Mouse (Mus musculus) heart, postnatal 0 days (tissue): Measurements from ENCODE around the gene A730061H03Rik.

Source experiments
- CTCF ChIP-seq: IDR thresholded peaks from 2 replicates; pipeline ENCODE4 v1.5.1; 2016; ENCODE audit warnings: antibody characterized with exemption, control low read depth, low read depth
- EP300 ChIP-seq: IDR thresholded peaks from 2 replicates; pipeline ENCODE4 v1.6.1; 2016; ENCODE audit warnings: antibody characterized with exemption, low read depth

DNA sequence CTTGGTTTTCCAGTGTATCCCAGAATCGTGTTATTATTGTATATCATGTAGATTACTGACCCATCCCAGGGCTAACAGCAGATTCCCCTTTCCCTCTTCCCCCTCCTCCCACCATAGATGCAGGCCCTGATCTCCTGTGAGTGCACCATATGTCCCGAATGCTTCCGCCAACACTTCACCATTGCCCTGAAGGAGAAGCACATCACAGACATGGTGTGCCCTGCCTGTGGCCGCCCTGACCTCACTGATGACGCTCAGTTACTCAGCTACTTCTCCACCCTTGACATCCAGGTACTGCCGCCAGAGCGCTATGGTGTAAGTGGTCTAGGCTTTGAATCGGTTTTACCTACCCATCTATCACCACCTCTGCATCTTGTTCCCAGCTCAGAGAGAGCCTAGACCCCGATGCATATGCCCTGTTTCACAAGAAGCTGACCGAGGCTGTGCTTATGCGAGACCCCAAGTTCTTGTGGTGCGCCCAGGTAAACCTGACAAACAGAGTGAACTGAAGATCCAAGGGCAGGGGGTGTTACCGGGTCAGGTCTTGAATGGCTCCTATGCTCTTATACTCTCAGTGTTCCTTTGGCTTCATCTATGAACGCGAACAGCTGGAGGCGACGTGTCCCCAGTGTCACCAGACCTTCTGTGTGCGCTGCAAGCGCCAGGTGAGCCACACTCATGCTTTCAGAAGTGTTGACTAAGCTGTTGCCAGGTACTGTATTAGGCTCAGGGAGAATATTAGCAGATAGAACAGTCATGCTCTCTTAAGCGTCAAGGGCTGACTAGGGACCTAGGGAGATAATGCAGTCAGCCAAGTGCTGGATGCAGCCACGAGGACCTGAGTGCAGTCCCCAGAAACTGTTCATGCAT, 38.5 kb upstream of the A730061H03Rik start:
- no peak for TF ChIP-seq CTCF
- TF ChIP-seq EP300: no peak
